Mouse (Mus musculus): ENCODE data around the gene Ankrd39.
A peak's percentile ranks its signal among the peaks of the same experiment; 100 is the strongest.

Gene Ankrd39

GRCm38 (mm10) chr1:36546888-36547471 is at the start of gene Ankrd39:
TSS of gene Ankrd39 (minus strand) at chr1:36547445.
- peak; percentile 98 to 99 for DNase-seq

GRCm38 (mm10) chr1:36596114-36596513 is 48.9 kb upstream of the Ankrd39 start:
- DNase-seq = peak; percentile 72 to 73

- DNase-seq = no peak
Measured at GRCm38 (mm10) chr1:36595167-36595931, 48.1 kb upstream of the Ankrd39 start.

GRCm38 (mm10) chr1:36593099-36593498 is 45.9 kb upstream of the Ankrd39 start:
- DNase-seq = no peak

GRCm38 (mm10) chr1:36591408-36591807 is 44.2 kb upstream of the Ankrd39 start:
- no peak for DNase-seq

- no peak for DNase-seq
Measured at GRCm38 (mm10) chr1:36590664-36591063, 43.4 kb upstream of the Ankrd39 start.

- peak; percentile 60 for DNase-seq
Measured at GRCm38 (mm10) chr1:36589486-36589885, 42.2 kb upstream of the Ankrd39 start.

GRCm38 (mm10) chr1:36588476-36589450 is 41.5 kb upstream of the Ankrd39 start:
- peak in 1 of 2 experiments; percentile 27 for DNase-seq

- DNase-seq = no peak
Measured at GRCm38 (mm10) chr1:36587860-36588259, 40.6 kb upstream of the Ankrd39 start.

GRCm38 (mm10) chr1:36586288-36586687 is 39.0 kb upstream of the Ankrd39 start:
- no peak for DNase-seq

- DNase-seq = no peak
Measured at GRCm38 (mm10) chr1:36583408-36584116, 36.3 kb upstream of the Ankrd39 start.

- DNase-seq = no peak
Measured at GRCm38 (mm10) chr1:36582211-36582610, 35.0 kb upstream of the Ankrd39 start.

GRCm38 (mm10) chr1:36581260-36581659 is 34.0 kb upstream of the Ankrd39 start:
- peak in 1 of 2 experiments; percentile 51 for DNase-seq

- DNase-seq = peak; percentile 67 to 71
Measured at GRCm38 (mm10) chr1:36580384-36581207, 33.4 kb upstream of the Ankrd39 start.

GRCm38 (mm10) chr1:36579974-36580383 is 32.7 kb upstream of the Ankrd39 start:
- DNase-seq = peak; percentile 57 to 69

GRCm38 (mm10) chr1:36576991-36577675 is 29.9 kb upstream of the Ankrd39 start:
- no peak for DNase-seq

GRCm38 (mm10) chr1:36575347-36575746 is 28.1 kb upstream of the Ankrd39 start:
- DNase-seq = no peak

GRCm38 (mm10) chr1:36574196-36574955 is 27.1 kb upstream of the Ankrd39 start:
- peak; percentile 63 to 70 for DNase-seq

- DNase-seq = no peak
Measured at GRCm38 (mm10) chr1:36573524-36573923, 26.3 kb upstream of the Ankrd39 start.

GRCm38 (mm10) chr1:36572709-36573108 is 25.5 kb upstream of the Ankrd39 start:
- DNase-seq = no peak
